Mouse (Mus musculus) liver, adult 2 months (tissue): ENCODE measurements around the gene Coa4. TPM values are rescaled to one million over a fixed set of nuclear protein-coding genes. Genes with fewer than 3 reads are reported as not detected.
"Not testable (repeated sequence)": the region's sequence is repeated elsewhere in the genome, so short reads cannot be mapped to it uniquely, and the experiment has no call there.

Experiments used
- DNase-seq: peaks from one replicate; pipeline ENCODE4 v3.0.0-alpha.2; 2011; ENCODE audit warnings: low read depth, low spot score; ENCODE audit errors: extremely low read depth
- H3K27ac ChIP-seq: fragments of 200-500 bp; replicated peaks from 2 replicates; pipeline ENCODE4 v1.5.1; 2012; ENCODE audit warnings: low read depth, mild to moderate bottlenecking, control low read depth, inconsistent platforms, low read length; ENCODE audit not compliant: insufficient read depth
- H3K27me3 ChIP-seq: fragments of 200-500 bp; 2 replicates; pipeline ENCODE4 v1.6.1; 2012; ENCODE audit warnings: mild to moderate bottlenecking, moderate library complexity, low read length, inconsistent platforms; ENCODE audit not compliant: control insufficient read depth, insufficient read depth
- H3K36me3 ChIP-seq: fragments of 200-500 bp; 2 replicates; pipeline ENCODE4 v1.6.1; 2012; ENCODE audit warnings: low read length, inconsistent platforms; ENCODE audit not compliant: control insufficient read depth, insufficient read depth
- H3K4me1 ChIP-seq: fragments of 200-500 bp; 2 replicates; pipeline ENCODE4 v1.6.1; 2011; ENCODE audit warnings: low read length; ENCODE audit not compliant: control insufficient read depth, insufficient read depth
- H3K4me3 ChIP-seq: fragments of 200-500 bp; 2 replicates; pipeline ENCODE4 v1.5.1; 2011; ENCODE audit warnings: low read depth, mild to moderate bottlenecking, control low read depth, low read length, moderate library complexity; ENCODE audit not compliant: insufficient read depth
- H3K79me2 ChIP-seq: fragments of 200-500 bp; 2 replicates; pipeline ENCODE4 v1.6.1; 2012; ENCODE audit warnings: inconsistent platforms, mild to moderate bottlenecking, low read length, moderate library complexity; ENCODE audit not compliant: control insufficient read depth, insufficient read depth
- H3K9ac ChIP-seq: fragments of 200-500 bp; 2 replicates; pipeline ENCODE4 v1.6.1; 2012; ENCODE audit warnings: low read depth, mild to moderate bottlenecking, control low read depth, inconsistent platforms, low read length
- CTCF ChIP-seq: fragments of 200-500 bp; IDR thresholded peaks from 2 replicates; pipeline ENCODE4 v1.5.1; 2011; ENCODE audit warnings: low read depth, low read length, control low read depth
- POLR2A ChIP-seq: fragments of 200-500 bp; IDR thresholded peaks from 2 replicates; pipeline ENCODE4 v1.6.1; 2011; ENCODE audit warnings: low read length, control low read depth; ENCODE audit not compliant: insufficient read depth; ENCODE audit errors: extremely low read depth
- WGBS: fragments of 180-500 bp; shearing (Covaris S2); methylation state at CpG from one replicate; pipeline ENCODE4 v1.1.7; 2018; 5-methylcytosine and 5-hydroxymethylcytosine counted together
- polyA plus RNA-seq: library from polyadenylated mRNA; depleted of rRNA; stranded (reverse); fragments of >200 nt; gene quantifications from 2 replicates; pipeline ENCODE4 v1.2.3, GENCODE M21; 2012
- total RNA-seq: library from RNA; depleted of rRNA; stranded (reverse); fragments of >200 nt; gene quantifications from 2 replicates; pipeline ENCODE4 v1.2.3, GENCODE M21; 2014

Gene Coa4
- total and polyA plus RNA-seq, 2 experiments, result 10.7 to 11.6 TPM

DNA sequence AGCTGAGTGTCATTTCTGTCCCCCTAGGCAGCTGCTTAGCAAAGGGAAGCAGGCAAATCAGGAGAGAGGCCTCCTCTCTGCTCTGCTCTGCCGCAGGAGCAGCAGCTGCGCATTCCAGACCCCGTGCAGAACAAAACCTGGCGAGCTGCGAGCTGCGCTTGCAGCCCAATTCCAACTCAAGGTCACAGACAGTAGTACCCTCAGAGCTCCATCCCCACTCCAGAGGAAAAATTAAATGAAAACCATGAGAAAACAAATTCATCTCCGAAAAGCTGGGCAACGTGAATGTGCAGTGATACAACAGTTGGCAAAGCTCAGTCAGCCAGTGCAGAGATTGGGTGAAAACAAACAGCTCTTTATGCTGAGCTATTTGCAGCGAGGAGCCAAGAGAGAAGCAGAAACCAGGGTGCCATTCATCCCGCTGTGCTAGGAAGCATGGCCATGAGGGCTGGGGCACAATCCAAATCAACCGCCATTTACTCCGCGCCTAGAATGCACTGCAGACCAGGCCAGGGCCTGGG lies 18.6 kb downstream of the Coa4 start:
- H3K4me1 ChIP-seq, result peaks cover 11% of the 10 kb centered on the region
- H3K9ac ChIP-seq, result peak overlapping the region; percentile 35
- H3K27me3 ChIP-seq, result no peaks in the 10 kb centered on the region
- H3K79me2 ChIP-seq, result no peaks in the 10 kb centered on the region
- DNase-seq, result peak; percentile 76
- WGBS, result 21% methylated on average over 13 of the region's 13 CpGs
- no peaks in the 10 kb centered on the region; the same call in 1 of the 2 replicates for H3K36me3 ChIP-seq
- H3K27ac ChIP-seq, result peak overlapping the region; percentile 94
- no peak overlapping the region for H3K4me3 ChIP-seq
- no peak for TF ChIP-seq POLR2A
- no peak for TF ChIP-seq CTCF

DNA sequence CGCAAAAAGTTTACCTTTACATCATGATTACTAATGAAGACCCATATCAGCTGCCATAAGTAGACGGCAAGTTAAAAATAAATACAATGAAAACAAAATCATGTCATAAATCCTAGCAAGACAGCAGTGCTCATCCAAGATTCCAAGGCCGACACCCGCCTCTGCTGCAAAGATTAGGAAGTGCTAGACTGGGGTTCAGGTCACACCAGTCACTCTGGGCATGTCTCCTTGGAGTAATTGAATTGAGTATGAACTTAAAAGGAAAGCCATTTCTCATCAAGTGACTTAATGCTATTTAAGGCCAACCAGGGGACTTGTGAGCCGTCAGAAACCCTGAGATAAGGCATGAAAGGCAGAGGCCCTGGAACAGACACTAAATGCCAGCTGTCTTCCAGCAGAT lies 20.4 kb downstream of the Coa4 start:
- H3K36me3 ChIP-seq, result no peaks in the 10 kb centered on the region
- H3K4me1 ChIP-seq, result peaks cover 11% of the 10 kb centered on the region
- WGBS, result 84% methylated on average over 5 of the region's 5 CpGs
- no peak for DNase-seq
- TF ChIP-seq CTCF (no peak), POLR2A (no peak)
- H3K27ac ChIP-seq, result no peak overlapping the region
- no peak overlapping the region for H3K9ac ChIP-seq
- H3K27me3 ChIP-seq, result no peaks in the 10 kb centered on the region
- no peak overlapping the region for H3K4me3 ChIP-seq
- no peaks in the 10 kb centered on the region for H3K79me2 ChIP-seq

DNA sequence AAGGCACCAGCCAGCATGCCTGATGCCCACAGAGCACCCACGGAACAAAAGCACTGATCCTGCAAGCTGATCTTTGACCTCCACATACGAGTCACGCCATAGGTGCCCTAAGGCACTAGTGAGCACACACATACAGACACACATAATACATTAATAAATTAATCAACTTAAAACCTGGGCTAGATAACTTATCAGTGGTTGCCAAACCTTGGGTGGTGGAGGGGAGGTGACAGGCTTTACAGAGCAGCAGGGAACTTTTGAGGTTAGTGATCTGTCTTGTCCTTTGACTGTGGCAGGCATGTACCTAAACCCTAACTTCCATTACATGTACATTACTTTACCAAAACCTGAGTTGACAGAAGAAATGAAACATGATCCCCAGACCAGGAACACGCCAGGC lies 22.5 kb downstream of the Coa4 start:
- Histone ChIP-seq H3K79me2 (no peaks in the 10 kb centered on the region), H3K27me3 (no peaks in the 10 kb centered on the region), H3K9ac (no peak overlapping the region), H3K27ac (no peak overlapping the region), H3K36me3 (no peaks in the 10 kb centered on the region), H3K4me3 (no peak overlapping the region), H3K4me1 (peaks cover 10% of the 10 kb centered on the region)
- WGBS, result 89% methylated on average over 4 of the region's 4 CpGs
- DNase-seq, result no peak
- no peak for TF ChIP-seq CTCF
- TF ChIP-seq POLR2A, result no peak

DNA sequence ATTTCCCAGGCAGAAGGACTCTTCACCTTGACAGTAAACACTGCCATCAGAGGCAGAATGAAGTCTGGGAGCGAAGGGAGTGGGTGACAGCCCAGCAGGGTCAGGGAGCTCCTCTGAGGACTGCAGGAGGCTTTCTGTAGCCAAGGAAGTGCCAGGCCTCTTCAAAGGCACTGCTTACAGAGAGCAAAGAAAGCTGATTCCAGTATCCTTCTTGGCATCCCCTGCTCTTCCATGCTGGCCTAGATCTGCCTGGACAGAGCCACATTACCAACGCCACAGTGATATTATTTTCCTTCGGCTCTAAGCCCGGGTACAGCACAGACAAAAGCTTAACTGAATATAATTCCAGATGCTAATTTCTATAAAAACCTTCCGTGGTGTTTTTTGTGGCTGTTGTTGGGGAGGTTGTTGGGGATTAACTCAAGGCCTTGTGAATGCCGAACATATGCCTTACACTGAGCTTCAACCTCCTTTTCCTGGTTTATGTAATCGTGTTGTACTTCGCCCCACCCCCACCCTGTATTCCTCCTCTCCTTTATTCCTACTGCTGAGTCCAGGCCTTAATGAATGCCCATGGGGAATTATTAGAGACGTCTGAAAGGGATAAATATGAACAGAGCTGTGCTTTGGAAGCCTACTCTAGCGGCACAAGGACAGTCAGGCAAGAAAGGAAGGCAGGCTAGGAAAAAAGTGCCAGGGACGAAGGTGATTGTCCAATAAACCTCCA lies 25.2 kb downstream of the Coa4 start:
- Histone ChIP-seq H3K27me3 (no peaks in the 10 kb centered on the region), H3K9ac (no peak overlapping the region), H3K79me2 (no peaks in the 10 kb centered on the region; the same call in 1 of the 2 replicates), H3K4me3 (no peak overlapping the region), H3K36me3 (peaks cover 3% of the 10 kb centered on the region; the same call in 1 of the 2 replicates), H3K4me1 (no peaks in the 10 kb centered on the region), H3K27ac (no peak overlapping the region)
- DNase-seq, result no peak
- 78% methylated on average over 11 of the region's 11 CpGs for WGBS
- TF ChIP-seq CTCF, result no peak
- no peak for TF ChIP-seq POLR2A

DNA sequence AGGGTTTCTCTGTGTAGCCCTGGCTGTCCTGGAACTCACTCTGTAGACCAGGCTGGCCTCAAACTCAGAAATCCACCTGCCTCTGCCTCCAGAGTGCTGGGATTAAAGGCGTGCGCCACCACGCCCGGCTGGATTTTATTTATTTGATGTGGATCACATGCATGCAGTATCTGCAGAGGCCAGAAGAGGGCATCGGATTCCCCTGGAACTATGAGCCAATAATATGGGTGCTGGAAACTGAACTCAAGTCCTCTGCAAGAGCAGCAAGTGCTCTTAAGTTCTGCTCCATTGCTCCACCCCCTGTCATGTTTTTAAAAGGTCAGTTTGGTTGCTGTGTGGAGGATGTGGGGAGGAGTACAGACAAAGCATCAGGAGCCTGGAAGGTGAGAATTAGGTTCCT lies 30.4 kb downstream of the Coa4 start:
- not testable (repeated sequence) for DNase-seq, H3K79me2 ChIP-seq, H3K27ac ChIP-seq, H3K27me3 ChIP-seq, H3K4me1 ChIP-seq, H3K4me3 ChIP-seq, H3K36me3 ChIP-seq, H3K9ac ChIP-seq
- WGBS, result 82% methylated on average over 5 of the region's 5 CpGs

DNA sequence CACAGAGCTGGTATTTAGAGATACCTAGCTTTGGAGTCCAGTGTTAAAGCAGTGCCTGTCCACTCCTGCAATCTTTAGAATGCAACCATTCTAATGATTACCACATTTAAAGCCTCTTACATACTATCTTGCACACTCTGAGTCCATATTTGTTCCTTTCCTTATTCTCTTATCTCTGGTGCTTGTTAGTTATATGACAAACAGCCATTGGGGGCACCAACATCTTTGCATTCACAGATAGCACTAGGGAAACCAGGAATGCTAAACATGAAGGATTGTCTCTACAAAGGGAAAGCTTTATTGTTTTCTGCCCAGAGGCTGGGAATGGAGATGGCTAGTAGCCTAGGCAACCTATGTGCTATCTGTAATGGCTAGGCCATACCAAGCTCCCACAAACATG lies 33.0 kb downstream of the Coa4 start:
- Histone ChIP-seq H3K79me2 (no peaks in the 10 kb centered on the region; the same call in 1 of the 2 replicates), H3K4me3 (no peak overlapping the region), H3K9ac (no peak overlapping the region), H3K36me3 (peaks cover 2% of the 10 kb centered on the region; the same call in 1 of the 2 replicates), H3K27me3 (no peaks in the 10 kb centered on the region), H3K4me1 (no peaks in the 10 kb centered on the region), H3K27ac (no peak overlapping the region)
- TF ChIP-seq POLR2A (no peak), CTCF (no peak)
- no peak for DNase-seq
